Mouse (Mus musculus) embryonic facial prominence, embryonic 11.5 days (tissue): ENCODE results near the gene Acp6. TPM values are rescaled to one million over a fixed set of nuclear protein-coding genes. Genes with fewer than 3 reads are reported as not detected.

Experiments used
- ATAC-seq: fragments of 200-750 bp; cut with Nextera tagmentation; replicated peaks from 2 replicates; pipeline ENCODE4 v1.8.0; 2017; ENCODE audit warnings: low read depth; ENCODE audit not compliant: insufficient number of reproducible peaks, low FRiP score, low TSS enrichment
- DNase-seq: peaks from one replicate; pipeline ENCODE4 v3.0.0-alpha.2; 2015; ENCODE audit warnings: low spot score
- H3K27ac ChIP-seq: fragments of 300-500 bp; sonication (generic); replicated peaks from 2 replicates; pipeline ENCODE4 v1.5.1; 2014; ENCODE audit warnings: mild to moderate bottlenecking, low read depth, low read length, control low read depth
- H3K27me3 ChIP-seq: fragments of 300-500 bp; sonication (generic); 2 replicates; pipeline ENCODE4 v1.6.1; 2014; ENCODE audit warnings: mild to moderate bottlenecking, low read length, moderate library complexity, mixed read lengths; ENCODE audit not compliant: control insufficient read depth, insufficient read depth
- H3K36me3 ChIP-seq: fragments of 300-500 bp; sonication (generic); replicated peaks from 2 replicates; pipeline ENCODE4 v1.6.1; 2014; ENCODE audit warnings: low read depth, mild to moderate bottlenecking, low read length, moderate library complexity, mixed read lengths; ENCODE audit not compliant: control insufficient read depth, insufficient read depth
- H3K4me1 ChIP-seq: fragments of 300-500 bp; sonication (generic); 2 replicates; pipeline ENCODE4 v1.6.1; 2014; ENCODE audit warnings: low read length, mixed read lengths; ENCODE audit not compliant: control insufficient read depth, insufficient read depth
- H3K4me2 ChIP-seq: fragments of 300-500 bp; sonication (generic); 2 replicates; pipeline ENCODE4 v1.6.1; 2014; ENCODE audit warnings: low read depth, mild to moderate bottlenecking, control low read depth, low read length, moderate library complexity
- H3K4me3 ChIP-seq: fragments of 300-500 bp; sonication (generic); 2 replicates; pipeline ENCODE4 v1.5.1; 2014; ENCODE audit warnings: low read depth, low read length, control low read depth
- H3K9ac ChIP-seq: fragments of 300-500 bp; sonication (generic); replicated peaks from 2 replicates; pipeline ENCODE4 v1.6.1; 2014; ENCODE audit warnings: mild to moderate bottlenecking, control low read depth, low read length
- H3K9me3 ChIP-seq: fragments of 300-500 bp; sonication (generic); replicated peaks from 2 replicates; pipeline ENCODE4 v1.6.1; 2016; ENCODE audit warnings: mild to moderate bottlenecking, low read length, inconsistent platforms, mixed read lengths; ENCODE audit not compliant: control insufficient read depth
- WGBS: fragments of 180-500 bp; shearing (Covaris S2); extraction: QIAGEN DNeasy Blood & Tissue Kit; methylation state at CpG from one replicate; pipeline ENCODE4 v1.1.7; 2014; 5-methylcytosine and 5-hydroxymethylcytosine counted together
- polyA plus RNA-seq: library from polyadenylated mRNA; unstranded; fragments of >200 nt; fragmentation: Nextera tagmentation; extraction: Ambion mirVana; gene quantifications from 2 replicates; pipeline ENCODE4 v1.2.1, GENCODE M21; 2014

The Acp6 gene
- polyA plus RNA-seq, 1 experiment from 2014 or later = 31.4 TPM

DNA sequence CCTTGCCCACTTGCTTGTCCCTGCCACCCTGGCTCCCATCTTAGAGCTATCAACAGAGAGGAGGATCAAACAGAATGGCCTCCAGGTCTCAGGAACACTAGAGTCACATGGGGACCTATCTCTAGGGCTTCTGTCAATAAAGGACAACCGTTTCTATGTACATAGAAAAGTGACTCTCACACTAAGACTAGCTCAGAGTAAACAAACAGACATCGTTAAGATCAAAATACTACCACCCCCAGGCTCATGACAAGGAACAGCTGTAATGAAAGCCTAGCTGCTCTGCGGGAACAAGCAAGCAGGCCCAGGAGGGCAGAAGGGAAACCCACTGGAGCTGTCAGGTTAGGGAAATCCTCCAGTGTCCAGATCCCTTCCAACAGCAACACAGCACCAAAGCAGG is 56.9 kb downstream of the Acp6 start:
- peaks cover 8% of the 10 kb centered on the region for H3K36me3 ChIP-seq
- H3K27me3 ChIP-seq = no peaks in the 10 kb centered on the region
- 72% methylated on average over 3 of the region's 3 CpGs for WGBS
- H3K27ac ChIP-seq = no peak overlapping the region
- no peaks in the 10 kb centered on the region for H3K9me3 ChIP-seq
- H3K4me3 ChIP-seq = no peak overlapping the region
- no peak for ATAC-seq
- no peak for DNase-seq
- no peak overlapping the region for H3K9ac ChIP-seq
- H3K4me1 ChIP-seq = no peaks in the 10 kb centered on the region
- H3K4me2 ChIP-seq = no peak overlapping the region

DNA sequence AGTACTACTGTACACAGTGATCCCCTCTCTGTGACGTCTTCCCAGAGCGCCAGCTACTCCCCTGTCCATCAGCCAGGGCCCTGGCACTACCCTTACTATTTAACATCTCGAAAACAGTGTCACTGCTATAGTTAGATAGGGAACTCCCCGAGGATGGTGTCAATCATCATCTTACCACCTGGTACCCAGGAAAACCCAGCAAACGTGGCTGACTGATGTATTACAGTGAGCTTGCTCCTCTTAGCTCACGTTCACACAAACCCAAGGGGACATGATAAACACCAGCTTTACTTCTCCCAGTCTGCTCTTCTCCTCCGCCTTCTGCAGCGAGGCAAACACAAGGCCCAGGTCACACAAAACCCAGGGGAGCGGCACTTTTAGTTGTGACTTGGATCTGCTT is 64.7 kb downstream of the Acp6 start:
- Histone ChIP-seq H3K9me3 (no peaks in the 10 kb centered on the region), H3K4me2 (no peak overlapping the region), H3K9ac (no peak overlapping the region), H3K27me3 (no peaks in the 10 kb centered on the region), H3K36me3 (peaks cover 3% of the 10 kb centered on the region; the same call in 1 of the 2 replicates), H3K4me3 (no peak overlapping the region), H3K4me1 (no peaks in the 10 kb centered on the region), H3K27ac (no peak overlapping the region)
- ATAC-seq = no peak
- WGBS = 86% methylated on average over 9 of the region's 9 CpGs
- DNase-seq = no peak

DNA sequence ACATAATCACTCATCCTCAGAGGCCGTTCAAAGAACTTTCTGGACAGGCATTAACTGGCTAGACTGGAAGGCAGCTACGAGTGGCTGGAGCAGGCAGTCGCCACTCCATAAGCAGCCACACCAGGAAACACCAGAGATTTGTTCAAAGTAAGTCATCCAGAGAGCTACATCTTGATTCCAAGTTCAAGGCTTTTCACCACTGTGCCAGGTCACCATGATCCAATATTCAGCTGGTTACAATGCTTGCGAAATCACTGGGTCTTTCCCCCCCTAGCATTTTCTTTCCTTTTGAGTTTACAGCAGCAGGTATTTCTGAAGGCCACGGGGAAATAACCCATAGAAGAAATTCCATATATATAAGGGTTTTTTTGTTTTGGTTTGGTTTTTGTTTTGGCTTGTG is 66.7 kb downstream of the Acp6 start:
- no peak overlapping the region for H3K9ac ChIP-seq
- no peak overlapping the region for H3K4me2 ChIP-seq
- DNase-seq (no peak), ATAC-seq (no peak)
- no peaks in the 10 kb centered on the region for H3K27me3 ChIP-seq
- no peak overlapping the region for H3K4me3 ChIP-seq
- H3K4me1 ChIP-seq = no peaks in the 10 kb centered on the region
- WGBS = 83% methylated on average over 5 of the region's 5 CpGs
- H3K27ac ChIP-seq = no peak overlapping the region
- peaks cover 3% of the 10 kb centered on the region; the same call in 1 of the 2 replicates for H3K36me3 ChIP-seq
- no peaks in the 10 kb centered on the region for H3K9me3 ChIP-seq

DNA sequence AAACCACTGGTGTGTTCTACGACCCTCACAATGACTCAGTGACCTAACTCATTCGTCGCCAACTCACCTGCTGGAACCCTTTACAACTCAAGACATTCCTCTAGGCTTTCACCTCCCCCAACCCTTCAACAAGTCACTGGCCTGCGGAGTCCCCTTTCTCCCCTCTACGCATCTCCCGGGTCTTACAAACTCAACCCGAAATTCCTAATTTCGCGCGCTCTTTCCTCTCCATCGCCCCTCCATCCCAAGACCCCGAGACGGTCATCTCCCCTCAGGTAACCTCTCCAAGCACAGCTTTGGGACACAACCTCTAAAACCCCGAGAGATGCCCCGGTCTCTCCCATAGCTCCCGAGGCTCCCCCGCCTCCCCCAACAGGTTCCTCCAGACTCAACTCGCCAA is 68.1 kb downstream of the Acp6 start:
- H3K36me3 ChIP-seq = peaks cover 3% of the 10 kb centered on the region; the same call in 1 of the 2 replicates
- WGBS = under 1% methylated on average over 18 of the region's 18 CpGs
- peak overlapping the region; percentile 93 for H3K27ac ChIP-seq
- DNase-seq (peak; percentile 55), ATAC-seq (peak; percentile 26)
- H3K4me3 ChIP-seq = peak overlapping the region; percentile 89
- no peaks in the 10 kb centered on the region for H3K27me3 ChIP-seq
- H3K9ac ChIP-seq = peak overlapping the region; percentile 89
- no peaks in the 10 kb centered on the region for H3K9me3 ChIP-seq
- peak overlapping the region; percentile 67 for H3K4me2 ChIP-seq
- H3K4me1 ChIP-seq = no peaks in the 10 kb centered on the region

Other genes with a start within 250 kb of the Acp6 start
- gene Gja8, start 232.8 kb upstream of the Acp6 start, polyA plus RNA-seq = 0.49 and 2.5 TPM in 2 replicates
- 68.1 and 74.0 TPM in 2 replicates for gene Bcl9, start 139.1 kb downstream of the Acp6 start, polyA plus RNA-seq